Mouse (Mus musculus): ENCODE measurements around the gene Hpn.

Gene Hpn

DNA sequence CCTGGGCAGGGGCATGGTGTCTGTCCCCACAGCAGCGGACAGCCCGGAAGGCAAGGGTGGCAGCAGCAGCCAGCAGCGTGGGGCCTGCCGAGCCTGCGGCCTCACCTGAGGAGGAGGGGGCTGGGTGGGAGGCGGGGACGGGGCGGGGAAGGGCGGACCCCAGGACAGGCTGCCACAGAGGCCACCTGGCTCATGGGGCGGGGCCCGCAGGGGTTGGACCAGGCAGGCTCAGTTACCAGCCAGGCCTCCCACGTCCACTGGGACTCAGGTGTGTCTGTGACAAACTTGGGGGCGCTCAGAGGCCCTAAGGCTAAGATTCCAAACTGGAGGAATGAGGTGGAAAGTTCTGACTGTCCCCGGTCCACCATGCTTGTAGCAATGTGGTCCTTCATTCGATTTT lies at the start of gene Hpn:
Hpn (minus strand) TSS at position 109 of the 400 bp plus-strand sequence.
- peak; percentile 51 for DNase-seq (ENCODE audit: low spot score)

- DNase-seq (ENCODE audit: low spot score), result no peak
Observed at GRCm38 (mm10) chr7:31164748-31165147, 49.7 kb upstream of the Hpn start.

DNA sequence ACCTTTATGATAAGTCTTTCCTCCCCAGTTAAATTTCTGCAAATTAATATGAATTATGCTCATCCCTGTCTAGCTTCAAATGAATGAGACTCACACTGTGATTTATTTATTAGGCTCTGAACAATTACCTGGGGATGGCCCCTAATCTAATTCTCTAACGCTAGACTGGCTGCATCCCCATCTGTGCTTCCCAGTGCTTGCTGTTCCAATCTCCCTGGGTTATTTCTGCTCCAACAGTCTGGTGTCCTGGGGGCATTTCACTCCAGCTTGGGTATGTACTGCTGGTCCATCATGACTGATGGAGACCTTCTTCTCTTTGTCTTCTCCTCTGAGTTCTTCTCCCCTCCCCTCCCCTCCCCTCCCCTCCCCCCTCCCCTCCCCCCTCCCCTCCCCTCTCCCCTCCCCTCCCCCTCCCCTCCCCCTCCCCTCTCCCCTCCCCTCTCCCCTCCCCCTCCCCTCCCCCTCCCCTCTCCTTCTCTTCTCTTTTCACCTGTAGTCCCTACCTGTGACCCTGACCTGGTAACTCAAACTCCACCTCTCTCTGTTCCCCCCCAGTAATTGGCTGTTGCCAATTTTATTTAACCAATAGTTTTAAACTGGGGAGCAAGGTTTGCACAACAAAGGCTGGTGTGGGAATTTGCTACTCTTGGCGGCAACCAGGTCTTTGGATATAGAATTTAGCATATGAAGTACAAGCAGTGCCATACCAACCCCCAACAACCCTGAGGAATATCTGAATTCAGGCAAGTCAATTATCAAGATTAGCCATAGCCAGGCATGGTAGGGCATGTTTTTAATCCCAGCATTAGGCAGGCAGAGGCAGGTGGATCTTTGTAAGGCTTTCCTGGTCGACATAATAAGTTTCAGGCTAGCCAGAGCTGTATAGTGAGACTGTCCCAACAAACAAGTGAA lies 48.8 kb upstream of the Hpn start:
- DNase-seq (ENCODE audit: low spot score), result no peak

DNA sequence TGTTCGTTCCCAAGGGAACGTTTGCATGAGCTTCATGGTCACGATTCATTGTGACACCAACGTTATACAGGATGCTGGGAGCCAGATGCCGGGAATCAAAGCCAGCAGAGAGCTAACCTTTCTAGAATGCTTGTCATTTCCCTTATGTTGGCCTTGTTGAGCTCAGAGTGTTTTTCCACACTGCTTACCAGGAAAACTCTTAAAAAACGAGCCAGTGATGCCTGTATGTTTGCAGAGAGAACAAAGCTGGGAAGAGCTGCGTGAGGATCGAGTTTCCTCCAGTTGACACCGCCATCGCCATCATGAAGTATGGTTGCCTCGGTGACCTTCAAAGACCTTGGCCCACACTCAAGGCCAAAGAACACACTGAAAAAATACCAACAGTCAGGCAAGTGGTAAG lies 47.2 kb upstream of the Hpn start:
- no peak for DNase-seq (ENCODE audit: low spot score)

DNA sequence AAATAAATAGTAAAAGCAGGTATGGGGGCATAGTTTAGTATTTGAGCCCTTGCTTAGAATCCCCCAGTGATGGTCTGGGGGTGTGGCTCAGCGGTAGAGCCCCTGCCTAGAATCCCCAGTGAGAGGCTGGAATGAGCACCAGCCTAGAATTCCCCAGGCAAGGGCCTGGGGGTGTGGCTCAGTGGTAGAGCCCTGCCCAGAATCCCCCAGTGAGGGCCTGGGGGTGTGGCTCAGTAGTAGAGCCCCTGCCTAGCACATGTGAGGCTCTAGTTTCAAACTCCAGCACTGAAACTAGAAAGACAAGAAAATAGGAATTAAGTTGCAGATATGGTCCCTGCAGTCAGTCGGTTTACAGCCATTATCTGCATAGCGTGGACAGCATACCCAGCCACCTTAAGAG lies 46.7 kb upstream of the Hpn start:
- no peak for DNase-seq (ENCODE audit: low spot score)

GRCm38 (mm10) chr7:31161246-31161645 lies 46.2 kb upstream of the Hpn start:
- DNase-seq (ENCODE audit: low spot score), result no peak

DNA sequence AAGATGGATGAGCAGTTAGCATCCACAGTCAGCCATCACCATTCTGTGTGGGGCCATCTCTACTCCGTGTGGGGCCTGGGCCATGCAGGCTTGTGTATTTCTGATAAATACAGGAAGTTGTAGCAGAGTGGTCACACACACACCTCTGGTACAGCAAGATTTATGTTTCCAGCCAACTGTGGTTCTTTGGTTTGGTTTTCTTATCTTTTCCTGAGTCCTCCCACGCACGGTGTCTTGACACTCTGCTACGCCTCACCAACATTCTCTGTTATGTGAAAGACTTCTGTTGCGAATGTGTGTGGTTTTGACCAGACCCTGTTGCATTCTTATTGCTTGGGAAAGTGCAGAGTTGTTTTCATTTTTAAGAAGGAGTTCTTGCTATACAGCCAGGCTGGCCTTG lies 45.7 kb upstream of the Hpn start:
- no peak for DNase-seq (ENCODE audit: low spot score)

- no peak for DNase-seq (ENCODE audit: low spot score)
Observed at GRCm38 (mm10) chr7:31156034-31156928, 41.2 kb upstream of the Hpn start.

DNA sequence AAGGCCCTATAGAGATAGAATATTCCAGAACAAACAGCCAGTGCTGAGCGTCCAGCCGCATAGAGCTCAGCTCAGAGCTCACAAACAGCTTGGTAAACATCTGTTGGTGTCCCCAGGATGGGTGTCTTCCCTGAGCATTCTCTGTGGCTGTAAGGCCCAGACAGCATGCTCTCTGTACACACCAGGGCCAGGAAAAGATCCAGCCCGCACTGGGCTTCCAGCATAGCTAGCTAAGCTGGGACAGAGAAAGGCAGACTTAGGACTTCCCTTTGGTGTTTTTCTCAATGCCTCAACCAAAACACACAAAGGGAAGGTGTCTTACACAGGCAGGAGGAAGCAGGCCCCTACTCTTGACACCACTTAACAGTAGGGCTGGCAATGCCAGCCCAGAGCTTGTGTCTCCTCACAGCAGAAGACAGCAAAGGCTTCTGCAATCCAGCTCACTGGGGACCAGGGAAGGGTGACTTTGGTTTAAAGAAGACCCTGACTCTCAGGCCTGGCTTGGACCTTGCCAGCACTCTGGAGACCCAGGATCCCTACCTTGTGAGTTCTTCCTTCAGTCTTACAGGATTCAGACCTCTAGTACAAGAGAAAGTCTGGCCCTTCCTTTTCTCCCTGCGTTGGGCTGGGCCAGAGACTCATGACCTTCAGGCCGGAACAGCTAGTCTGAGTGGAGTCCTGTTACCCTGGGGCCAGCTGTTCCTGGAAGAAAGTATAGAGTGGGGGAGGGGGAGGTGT lies 40.4 kb upstream of the Hpn start, which contains the start of gene Gramd1a:
Gramd1a (minus strand) TSS at position 601 of the 738 bp plus-strand sequence.
- peak; percentile 60 for DNase-seq (ENCODE audit: low spot score)

DNA sequence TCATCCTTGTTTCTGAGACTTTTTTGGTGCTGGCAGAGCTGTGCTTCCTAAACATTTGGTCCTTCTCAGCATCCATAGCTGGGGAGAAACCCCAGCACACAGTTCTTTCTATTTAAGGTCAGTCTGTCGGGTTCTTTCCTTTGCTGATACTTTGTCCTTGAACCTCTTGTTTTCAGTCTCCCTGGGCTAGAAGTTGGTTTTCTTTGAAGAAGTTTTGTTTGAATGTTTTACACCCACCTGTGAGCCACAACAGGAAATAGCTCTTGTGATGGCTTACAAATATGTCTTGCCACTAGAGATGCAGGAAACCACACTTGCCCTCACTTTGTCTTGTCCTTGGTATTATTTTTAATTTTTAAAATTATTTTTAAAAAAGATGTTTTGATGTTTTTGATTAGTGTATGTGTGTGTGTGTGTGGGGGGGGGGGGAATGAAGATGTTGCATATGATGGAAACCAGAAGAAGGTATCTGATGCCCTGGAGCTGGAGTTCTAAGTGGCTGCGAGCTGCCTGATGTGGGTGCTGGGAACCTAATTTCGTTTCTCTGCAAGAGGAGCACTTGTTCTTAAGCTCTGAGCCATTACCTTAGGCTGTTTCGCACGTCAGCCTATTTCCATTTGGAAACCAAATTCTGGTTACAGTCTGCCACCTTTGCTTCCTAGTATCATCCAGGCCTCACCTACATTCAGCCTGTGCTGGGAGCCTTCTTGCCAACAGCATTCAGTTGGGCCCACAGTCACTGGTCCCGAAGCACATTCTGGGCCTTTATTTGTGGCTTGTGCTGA lies 38.6 kb upstream of the Hpn start:
- DNase-seq (ENCODE audit: low spot score), result no peak

DNA sequence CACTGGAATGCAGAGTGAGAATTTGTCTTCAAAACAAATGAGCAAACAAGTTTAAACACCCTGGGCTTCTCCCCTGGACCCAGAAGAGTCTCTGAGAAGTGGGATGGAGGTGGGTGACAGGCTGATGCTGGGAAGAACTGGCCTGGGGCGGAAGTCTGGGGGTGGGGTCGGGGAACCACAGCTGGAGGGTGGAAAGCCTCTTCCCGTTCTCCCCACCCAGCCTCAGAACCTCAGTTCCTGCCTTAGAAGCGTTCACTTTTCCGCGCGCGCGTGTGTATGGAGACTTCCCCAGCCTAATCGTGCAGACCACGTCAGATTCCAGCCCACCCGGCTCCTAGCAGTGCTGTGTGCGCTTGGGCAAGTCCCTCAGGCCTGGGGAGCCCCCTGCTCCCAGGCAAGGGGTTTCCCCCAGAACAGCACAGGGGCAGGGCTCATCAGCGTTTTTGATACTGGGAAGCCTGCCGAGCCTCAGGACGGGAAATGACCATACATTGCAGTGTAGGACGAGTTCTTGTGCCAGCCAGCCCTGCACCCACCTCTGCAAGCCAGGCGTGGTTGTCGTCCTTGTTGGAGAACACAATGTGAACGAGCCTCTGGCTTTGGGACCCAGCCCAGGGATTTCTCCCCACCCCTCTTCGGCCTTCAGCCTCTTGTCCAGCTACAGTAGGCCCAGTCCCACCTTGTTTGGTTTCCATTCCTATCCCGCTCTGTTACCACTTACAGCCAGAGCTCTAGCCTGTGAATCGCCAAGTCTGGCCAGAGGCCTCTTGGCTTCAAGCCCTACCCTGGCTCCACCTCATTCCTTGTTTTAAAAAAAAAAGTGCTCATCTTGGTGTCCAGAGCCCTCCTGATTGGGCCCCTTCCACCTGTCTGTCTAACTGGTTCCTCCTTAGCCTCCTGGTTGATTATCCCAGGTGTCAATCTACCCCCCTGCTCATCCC lies 36.5 kb upstream of the Hpn start:
- peak; percentile 81 for DNase-seq (ENCODE audit: low spot score)

DNA sequence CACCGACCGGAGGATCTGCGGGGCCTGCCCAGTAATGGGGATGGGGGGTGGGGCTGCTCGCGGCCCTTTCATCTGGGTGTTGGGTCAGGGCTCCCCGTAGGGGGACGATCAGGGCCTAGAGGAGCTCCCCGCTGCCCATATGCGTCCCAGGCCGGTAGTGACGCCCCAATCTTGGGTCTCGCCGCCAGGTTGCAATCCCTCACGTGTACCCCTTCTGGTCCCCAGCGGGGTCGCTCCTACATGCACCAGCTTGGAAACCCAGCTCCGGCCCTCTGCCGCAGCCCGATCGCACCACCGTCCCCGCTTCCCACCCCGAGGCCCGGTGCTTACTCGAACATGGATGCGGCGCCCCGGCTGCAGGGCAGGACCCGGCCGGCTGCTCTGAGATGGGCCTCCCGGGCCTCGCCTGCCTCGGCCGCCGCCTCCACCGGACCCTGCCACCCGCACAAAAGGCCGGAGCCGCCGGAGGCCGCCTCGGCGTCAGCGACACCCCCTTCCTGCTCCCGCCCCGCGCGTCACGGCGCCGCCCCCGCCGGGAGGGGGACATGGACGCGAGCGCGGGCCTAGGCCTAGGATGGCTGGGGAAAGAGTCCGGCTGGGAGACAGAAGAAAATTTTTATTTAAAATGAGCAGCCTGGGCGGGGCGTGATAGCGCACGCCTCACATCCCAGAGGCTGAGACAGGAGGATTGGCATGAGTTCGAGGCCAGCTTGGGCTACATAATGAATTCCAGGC lies 35.6 kb upstream of the Hpn start:
- peak; percentile 94 for DNase-seq (ENCODE audit: low spot score)

- peak; percentile 41 for DNase-seq (ENCODE audit: low spot score)
Observed at GRCm38 (mm10) chr7:31149751-31150565, 34.9 kb upstream of the Hpn start.

- no peak for DNase-seq (ENCODE audit: low spot score)
Observed at GRCm38 (mm10) chr7:31149271-31149670, 34.2 kb upstream of the Hpn start.

GRCm38 (mm10) chr7:31148756-31149155 lies 33.7 kb upstream of the Hpn start:
- DNase-seq (ENCODE audit: low spot score), result peak; percentile 63

DNA sequence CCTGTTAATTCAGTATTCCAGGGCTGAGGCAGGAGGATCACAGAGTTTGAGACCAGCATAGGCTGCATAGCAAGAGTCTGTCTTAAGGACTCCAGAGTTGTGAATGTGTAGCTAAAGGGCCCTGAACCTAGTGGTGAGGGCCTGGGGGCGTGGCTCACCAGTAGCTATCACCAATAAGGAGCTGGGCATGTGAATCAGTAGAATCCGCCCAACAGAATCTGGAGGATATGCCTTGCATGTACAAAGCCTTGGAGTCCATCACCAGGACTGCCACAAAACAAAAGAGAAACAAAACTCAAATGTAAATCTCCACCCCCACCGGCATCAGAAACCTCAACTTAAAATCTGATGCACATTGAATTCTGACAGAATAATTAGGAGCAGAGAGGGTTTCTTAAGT lies 33.0 kb upstream of the Hpn start:
- peak; percentile 39 for DNase-seq (ENCODE audit: low spot score)

DNA sequence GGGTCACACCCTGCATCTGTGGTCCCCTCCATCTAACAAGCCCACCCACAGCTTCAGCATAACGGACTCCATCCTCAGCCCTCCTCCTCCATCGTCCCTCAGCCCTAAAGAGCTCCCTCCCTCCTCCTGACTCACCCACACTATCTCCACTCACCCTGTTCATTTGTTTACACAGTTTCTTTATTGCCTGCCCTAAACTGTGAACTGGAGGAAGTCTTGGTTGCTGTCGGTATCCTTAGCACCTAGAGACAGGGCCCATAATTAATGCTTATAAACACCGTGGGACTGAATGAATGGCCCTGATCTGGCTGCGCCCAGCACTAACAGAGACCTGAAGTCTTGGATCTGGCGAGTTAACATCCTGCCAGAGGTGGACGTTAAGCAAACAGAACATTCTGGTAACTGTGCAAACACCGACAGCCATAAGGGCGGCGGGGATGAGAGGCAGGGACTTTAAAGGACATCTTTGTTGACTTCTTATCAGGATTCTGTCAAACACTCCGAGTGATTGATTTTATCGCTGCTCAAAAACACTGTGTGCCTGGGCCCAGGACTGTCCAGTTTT lies 30.6 kb upstream of the Hpn start:
- DNase-seq (ENCODE audit: low spot score), result no peak

DNA sequence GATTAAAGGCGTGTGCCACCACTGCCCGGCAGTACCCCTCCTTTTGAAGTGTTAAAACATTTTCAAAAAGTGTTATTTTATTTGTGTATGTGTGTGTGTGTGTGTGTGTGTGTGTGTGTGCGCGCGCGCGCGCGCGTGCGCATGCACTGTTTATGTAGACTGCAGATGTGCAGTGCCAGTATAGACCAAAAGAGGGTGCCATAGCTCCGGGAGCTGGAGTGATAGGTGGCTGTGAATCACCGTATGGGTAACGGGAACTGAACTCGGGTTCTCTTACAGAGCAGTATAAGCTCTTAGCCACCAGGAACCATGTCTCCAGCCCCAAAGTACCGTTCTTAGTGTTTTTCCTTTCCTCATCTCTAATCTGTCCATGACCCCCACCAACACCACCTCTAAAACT lies 29.8 kb upstream of the Hpn start:
- DNase-seq (ENCODE audit: low spot score), result no peak

Measured in testis, postnatal 10 days (tissue).